18 mouse cellular contexts compared by ENCODE assay signal in the genomic region with DNA sequence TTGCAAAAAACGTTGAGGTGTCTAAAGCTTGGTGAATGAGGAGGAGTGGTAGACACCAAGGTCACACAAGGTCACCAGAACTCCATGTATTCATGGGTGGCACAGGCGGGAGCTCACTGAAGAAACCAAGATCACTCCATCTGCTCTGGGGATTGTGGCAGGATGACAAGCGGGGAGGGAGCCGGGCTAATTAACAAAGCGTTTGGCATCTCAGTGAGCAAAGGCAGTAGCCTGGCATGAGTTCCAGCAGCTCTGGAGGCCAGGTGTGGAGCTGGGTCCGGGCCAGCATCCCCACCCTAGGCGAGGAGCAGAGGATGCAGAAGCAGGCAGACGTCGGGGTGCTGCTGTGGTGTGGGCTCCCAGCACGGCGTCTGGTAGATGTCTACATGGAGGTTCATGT.
DNase-seq lines count a peak whose midpoint lies in the region; ATAC-seq lines count a peak whose summit lies in the region.
"Had no signal": no experiment of that assay in that cellular context is flagged by ENCODE, and none has a peak within 500 bp of the region (broad histone marks: within the 10 kb centered on the region; RNA-seq: fewer than 3 reads in every experiment).

No protein-coding gene starts in this region.

- 64% methylated on average over 11 of the region's 11 CpGs for WGBS in forebrain, embryonic 14.5 days
- WGBS in forebrain, embryonic 12.5 days, result 87% methylated on average over 11 of the region's 11 CpGs

- no peaks in the 10 kb centered on the region for H3K36me3 ChIP-seq in forebrain, embryonic 14.5 days (ENCODE audit: control insufficient read depth, insufficient read depth, low read length)
- no peaks in the 10 kb centered on the region for H3K36me3 ChIP-seq in forebrain, embryonic 12.5 days (replicated peaks)
- H3K36me3 ChIP-seq: forebrain, embryonic 10.5 days; limb, embryonic 12.5 days; midbrain, embryonic 10.5 days had no signal

- no peak overlapping the region for H3K4me3 ChIP-seq in forebrain, embryonic 14.5 days (ENCODE audit: low read depth, low read length)
- no peak overlapping the region for H3K4me3 ChIP-seq in forebrain, embryonic 12.5 days (replicated peaks)
- H3K4me3 ChIP-seq: forebrain, embryonic 10.5 days; limb, embryonic 12.5 days; midbrain, embryonic 10.5 days; myocyte had no signal

- no peaks in the 10 kb centered on the region; the same call in 1 of the 2 replicates for H3K9me3 ChIP-seq in forebrain, embryonic 14.5 days (replicated peaks; ENCODE audit: control insufficient read depth, low read length)
- H3K9me3 ChIP-seq in forebrain, embryonic 12.5 days, result no peaks in the 10 kb centered on the region
- H3K9me3 ChIP-seq: limb, embryonic 12.5 days had no signal

- H3K4me1 ChIP-seq in forebrain, embryonic 14.5 days (ENCODE audit: control insufficient read depth, insufficient read depth, low read length), result no peaks in the 10 kb centered on the region
- H3K4me1 ChIP-seq in forebrain, embryonic 12.5 days, result peaks cover 18% of the 10 kb centered on the region

- peak; percentile 71 for DNase-seq in forebrain, embryonic 14.5 days (ENCODE audit: low spot score)
- DNase-seq in layer of hippocampus, adult 11-12 months (ENCODE audit: low spot score), result peak; percentile 76
- peak; percentile 42 to 52 for DNase-seq in layer of hippocampus, postnatal 25 days (ENCODE audit: extremely low spot score in 1 of 2, low spot score in 1 of 2)
- DNase-seq in right cerebral cortex, adult 18-20 months, result peak; percentile 67
- no peak for DNase-seq in natural killer cell, adult 2 months (ENCODE audit: low spot score in 2 of 2)
- DNase-seq in kidney, postnatal 4 days, result no peak
- DNase-seq: adrenal gland, postnatal 36 days; gastrocnemius, postnatal 14 days; heart, postnatal 10 days; kidney, adult 8-10 months; thymus, adult 18-20 months had no signal

- H3K9ac ChIP-seq in forebrain, embryonic 14.5 days (ENCODE audit: low read length), result no peak overlapping the region
- no peak overlapping the region for H3K9ac ChIP-seq in forebrain, embryonic 12.5 days
- H3K9ac ChIP-seq: limb, embryonic 12.5 days had no signal

- peak; percentile 40; the same call in 1 of the 2 replicates for ATAC-seq in forebrain, embryonic 14.5 days
- ATAC-seq in forebrain, embryonic 12.5 days (ENCODE audit: low FRiP score), result no peak
- no peak for ATAC-seq in inflammation-experienced regulatory T-cells, adult 6 months
- ATAC-seq: activated CD4-positive, CD25-positive, alpha-beta regulatory T cell, adult 4 months had no signal

- H3K4me2 ChIP-seq in forebrain, embryonic 14.5 days (ENCODE audit: low read length), result no peak overlapping the region
- H3K4me2 ChIP-seq in forebrain, embryonic 12.5 days, result no peak overlapping the region
- H3K4me2 ChIP-seq: limb, embryonic 12.5 days had no signal

- no peaks in the 10 kb centered on the region for H3K27me3 ChIP-seq in forebrain, embryonic 14.5 days (replicated peaks; ENCODE audit: control insufficient read depth, insufficient read depth, low read length)
- H3K27me3 ChIP-seq in forebrain, embryonic 12.5 days, result no peaks in the 10 kb centered on the region; the same call in 1 of the 2 replicates
- H3K27me3 ChIP-seq: limb, embryonic 12.5 days had no signal

- no peak overlapping the region for H3K27ac ChIP-seq in forebrain, embryonic 14.5 days (ENCODE audit: low read depth, low read length)
- H3K27ac ChIP-seq in forebrain, embryonic 12.5 days, result no peak overlapping the region
- H3K27ac ChIP-seq: forebrain, embryonic 10.5 days; limb, embryonic 12.5 days; midbrain, embryonic 10.5 days had no signal

Comparison
In these comparisons a context has a peak if more than half of its experiments do, and no peak if none do; other contexts are left out.
1. DNase-seq: peak in forebrain, embryonic 14.5 days (single experiment), layer of hippocampus, adult 11-12 months (single experiment), layer of hippocampus, postnatal 25 days (2 of 2) and right cerebral cortex, adult 18-20 months (single experiment); none in natural killer cell, adult 2 months (0 of 2) and kidney, postnatal 4 days (0 of 2).